Mouse (Mus musculus) kidney, postnatal 0 days (tissue): Measurements from ENCODE around the gene Cwh43. TPM values are rescaled to one million over a fixed set of nuclear protein-coding genes. Genes with fewer than 3 reads are reported as not detected.
A peak's percentile ranks its signal among the peaks of the same experiment; 100 is the strongest.

Experiments
- ATAC-seq: fragments of 200-750 bp; cut with Nextera tagmentation; replicated peaks from 2 replicates; pipeline ENCODE4 v1.8.0; 2017; ENCODE audit warnings: low read depth, moderate number of reproducible peaks, moderate TSS enrichment, moderate library complexity; ENCODE audit not compliant: low FRiP score
- DNase-seq: peaks from one replicate; pipeline ENCODE4 v3.0.0-alpha.2; 2016; ENCODE audit warnings: low spot score
- H3K27ac ChIP-seq: fragments of 300-500 bp; sonication (generic); 2 replicates; pipeline ENCODE4 v1.5.1; 2014; ENCODE audit warnings: mild to moderate bottlenecking
- H3K27me3 ChIP-seq: fragments of 300-500 bp; sonication (generic); 2 replicates; pipeline ENCODE4 v1.6.1; 2014; ENCODE audit warnings: low read length, mixed read lengths; ENCODE audit not compliant: insufficient read depth
- H3K36me3 ChIP-seq: fragments of 300-500 bp; sonication (generic); 2 replicates; pipeline ENCODE4 v1.6.1; 2014; ENCODE audit warnings: low read length, mixed read lengths; ENCODE audit not compliant: insufficient read depth
- H3K4me1 ChIP-seq: fragments of 300-500 bp; sonication (generic); replicated peaks from 2 replicates; pipeline ENCODE4 v1.6.1; 2014; ENCODE audit warnings: antibody characterized with exemption, low read length, mixed read lengths; ENCODE audit not compliant: insufficient read depth
- H3K4me2 ChIP-seq: fragments of 300-500 bp; sonication (generic); 2 replicates; pipeline ENCODE4 v1.6.1; 2014; ENCODE audit warnings: mild to moderate bottlenecking, low read length, moderate library complexity, mixed read lengths
- H3K4me3 ChIP-seq: fragments of 300-500 bp; sonication (generic); replicated peaks from 2 replicates; pipeline ENCODE4 v1.5.1; 2014; ENCODE audit warnings: low read depth, low read length
- H3K9ac ChIP-seq: fragments of 300-500 bp; sonication (generic); 2 replicates; pipeline ENCODE4 v1.6.1; 2014; ENCODE audit warnings: low read depth, low read length
- H3K9me3 ChIP-seq: fragments of 300-500 bp; sonication (generic); replicated peaks from 2 replicates; pipeline ENCODE4 v1.6.1; 2016; ENCODE audit warnings: low read length, inconsistent platforms, mixed read lengths
- CTCF ChIP-seq: IDR thresholded peaks from 2 replicates; pipeline ENCODE4 v1.5.1; 2016; ENCODE audit warnings: antibody characterized with exemption, low read depth, mild to moderate bottlenecking, moderate library complexity
- WGBS: fragments of 180-500 bp; shearing (Covaris S2); extraction: QIAGEN DNeasy Blood & Tissue Kit; methylation state at CpG from one replicate; pipeline ENCODE4 v1.1.7; 2014; 5-methylcytosine and 5-hydroxymethylcytosine counted together
- polyA plus RNA-seq: library from polyadenylated mRNA; unstranded; fragments of >200 nt; fragmentation: Nextera tagmentation; extraction: Ambion mirVana; gene quantifications from 2 replicates; pipeline ENCODE4 v1.2.1, GENCODE M21; 2015

Cwh43 gene
- polyA plus RNA-seq, 1 experiment from 2014 or later: 5.9 TPM

GRCm38 (mm10) chr5:73403311-73404068, 2.4 kb upstream of the Cwh43 start:
- H3K9me3 ChIP-seq: no peaks in the 10 kb centered on the region
- peaks cover 5% of the 10 kb centered on the region for H3K27me3 ChIP-seq
- ATAC-seq: no peak

DNA sequence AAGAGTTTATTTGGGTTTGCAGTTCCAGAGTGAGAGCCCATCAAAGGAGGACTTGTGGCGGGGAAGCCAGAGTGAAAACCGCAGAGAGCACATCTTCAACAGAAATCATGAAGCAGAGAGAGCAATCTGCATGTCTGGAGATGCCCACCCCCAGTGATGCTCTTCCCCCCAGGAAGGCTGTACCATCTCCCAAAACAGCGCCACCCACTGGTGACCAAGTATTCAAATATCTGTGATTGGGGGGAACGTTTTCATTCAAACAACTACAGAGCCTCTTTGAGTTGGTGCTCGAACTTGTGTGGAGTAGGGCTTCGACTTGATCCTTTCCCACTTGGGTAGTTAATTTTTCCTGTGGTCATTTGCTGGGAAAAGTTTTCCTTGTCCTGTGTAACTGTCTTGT, 1.1 kb upstream of the Cwh43 start:
- ATAC-seq (no peak), DNase-seq (no peak)
- Histone ChIP-seq H3K4me3 (no peak overlapping the region), H3K27ac (no peak overlapping the region), H3K36me3 (no peaks in the 10 kb centered on the region), H3K9me3 (no peaks in the 10 kb centered on the region), H3K9ac (no peak overlapping the region), H3K27me3 (peaks cover 5% of the 10 kb centered on the region), H3K4me1 (no peaks in the 10 kb centered on the region), H3K4me2 (no peak overlapping the region)
- 80% methylated on average over 6 of the region's 6 CpGs for WGBS
- peak; percentile 20 for TF ChIP-seq CTCF

More at GRCm38 (mm10) chr5:73403311-73404068, 2.4 kb upstream of the Cwh43 start:
- no peak for TF ChIP-seq CTCF
- no peaks in the 10 kb centered on the region for H3K4me1 ChIP-seq
- H3K27ac ChIP-seq: no peak overlapping the region
- H3K36me3 ChIP-seq: no peaks in the 10 kb centered on the region
- WGBS: 86% methylated on average over 14 of the region's 14 CpGs
- DNase-seq: no peak
- H3K4me2 ChIP-seq: no peak overlapping the region
- H3K4me3 ChIP-seq: no peak overlapping the region
- no peak overlapping the region for H3K9ac ChIP-seq

- Histone ChIP-seq H3K4me1 (no peaks in the 10 kb centered on the region), H3K9ac (no peak overlapping the region), H3K4me3 (no peak overlapping the region), H3K36me3 (no peaks in the 10 kb centered on the region), H3K4me2 (no peak overlapping the region), H3K27ac (no peak overlapping the region), H3K9me3 (no peaks in the 10 kb centered on the region), H3K27me3 (peaks cover 5% of the 10 kb centered on the region)
- WGBS: 20% methylated on average over 6 of the region's 6 CpGs
- ATAC-seq (no peak), DNase-seq (no peak)
- peak; percentile 39; the same call in 1 of the 2 replicates for TF ChIP-seq CTCF
These were observed 986 bp downstream of the Cwh43 start for GRCm38 (mm10) chr5:73406861-73407260.

- no peak overlapping the region for H3K27ac ChIP-seq
- DNase-seq (no peak), ATAC-seq (no peak)
- peaks cover 5% of the 10 kb centered on the region for H3K27me3 ChIP-seq
- 69% methylated on average over 5 of the region's 5 CpGs for WGBS
- no peak overlapping the region for H3K4me2 ChIP-seq
- no peak overlapping the region for H3K4me3 ChIP-seq
- no peaks in the 10 kb centered on the region for H3K4me1 ChIP-seq
- no peak for TF ChIP-seq CTCF
- H3K36me3 ChIP-seq: no peaks in the 10 kb centered on the region
- no peak overlapping the region for H3K9ac ChIP-seq
- no peaks in the 10 kb centered on the region for H3K9me3 ChIP-seq
These were observed 4.1 kb downstream of the Cwh43 start for GRCm38 (mm10) chr5:73409970-73410369.

DNA sequence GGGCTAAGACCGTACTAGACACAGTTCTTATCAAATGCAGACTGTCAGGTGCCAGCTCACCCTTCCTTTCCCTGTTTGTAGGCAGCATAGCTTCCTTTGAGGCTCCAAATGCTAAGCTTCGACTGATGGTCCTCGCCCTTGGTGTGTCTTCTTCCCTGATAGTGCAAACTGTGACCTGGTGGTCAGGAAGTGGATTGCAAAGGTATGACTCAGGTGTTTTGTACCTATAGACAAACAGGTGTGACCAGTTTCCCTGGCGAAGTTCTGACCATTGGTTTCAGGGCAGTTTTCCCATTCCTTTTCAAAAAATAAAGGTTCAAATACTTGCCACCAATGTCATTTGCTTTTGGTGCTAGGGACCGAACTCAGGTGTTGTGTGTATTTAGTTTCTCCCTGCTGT, 5.9 kb downstream of the Cwh43 start:
- Histone ChIP-seq H3K27ac (no peak overlapping the region), H3K27me3 (no peaks in the 10 kb centered on the region), H3K4me2 (no peak overlapping the region), H3K9me3 (no peaks in the 10 kb centered on the region), H3K9ac (no peak overlapping the region), H3K4me1 (no peaks in the 10 kb centered on the region), H3K4me3 (no peak overlapping the region), H3K36me3 (no peaks in the 10 kb centered on the region)
- WGBS: 87% methylated on average over 5 of the region's 5 CpGs
- ATAC-seq (no peak), DNase-seq (no peak)
- no peak for TF ChIP-seq CTCF

DNA sequence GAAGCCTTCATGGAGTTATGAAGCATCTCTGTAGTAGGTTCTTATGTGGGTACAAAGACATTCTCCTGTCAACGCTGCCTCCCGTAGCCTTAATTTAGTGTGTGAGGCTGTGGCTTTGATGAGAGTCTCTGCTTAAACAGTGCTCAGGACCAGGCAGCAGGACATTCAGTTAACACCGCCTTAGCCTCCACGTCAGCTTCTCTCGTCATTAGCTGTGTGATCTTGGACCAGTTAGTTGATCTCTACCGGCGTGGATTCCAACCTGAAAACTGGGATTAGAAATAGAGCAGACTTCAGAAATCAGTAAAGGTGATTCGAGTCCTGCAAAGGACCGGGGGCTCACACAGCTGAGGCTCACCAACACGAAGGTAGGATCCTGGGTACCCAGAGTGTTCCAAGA, 8.3 kb downstream of the Cwh43 start:
- no peaks in the 10 kb centered on the region for H3K27me3 ChIP-seq
- no peak overlapping the region for H3K4me3 ChIP-seq
- H3K4me2 ChIP-seq: no peak overlapping the region
- DNase-seq (no peak), ATAC-seq (no peak)
- H3K4me1 ChIP-seq: no peaks in the 10 kb centered on the region
- H3K36me3 ChIP-seq: no peaks in the 10 kb centered on the region
- no peak for TF ChIP-seq CTCF
- H3K9ac ChIP-seq: no peak overlapping the region
- 88% methylated on average over 10 of the region's 10 CpGs for WGBS
- no peak overlapping the region for H3K27ac ChIP-seq
- H3K9me3 ChIP-seq: no peaks in the 10 kb centered on the region
